Mouse (Mus musculus): Measurements from ENCODE around the gene 4933402N22Rik.
"Not testable (repeated sequence)": the region's sequence is repeated elsewhere in the genome, so short reads cannot be mapped to it uniquely, and the experiment has no call there.

4933402N22Rik gene

DNA sequence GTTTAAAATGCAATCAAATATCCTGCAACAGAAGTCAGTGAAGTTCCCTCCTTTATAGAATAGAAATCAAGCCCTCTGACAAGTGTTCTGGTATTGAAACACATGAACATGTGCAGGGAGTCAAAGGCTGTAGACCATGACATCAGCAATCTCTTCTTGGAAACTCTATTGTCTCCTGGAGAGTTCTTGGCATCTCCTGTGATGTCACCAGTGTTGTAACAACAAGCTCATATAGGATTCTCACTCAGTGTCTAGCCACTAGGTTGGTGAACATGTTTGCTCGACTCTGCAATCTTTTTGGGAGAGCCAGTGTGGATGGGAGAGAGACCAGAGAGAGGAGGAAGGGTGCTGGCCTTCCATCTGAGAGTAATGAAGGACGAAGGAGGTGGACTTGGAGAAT, at the start of gene 4933402N22Rik:
4933402N22Rik (plus strand) TSS at position 301 of the 400 bp plus-strand sequence.
- DNase-seq (ENCODE audit: low read depth): not testable (repeated sequence)

GRCm38 (mm10) chr5:11923790-11924189, 5.9 kb downstream of the 4933402N22Rik start:
- DNase-seq (ENCODE audit: low read depth): not testable (repeated sequence)
